Mouse (Mus musculus) urinary bladder, adult 2 months (tissue): ENCODE measurements at regions not wholly inside any gene's neighbourhood (a gene's known extent, or its start where the extent isn't known, plus 50 kb on each side); places are given as distances from the start of the nearest gene placed in this dataset.
"Not testable (repeated sequence)": the region's sequence is repeated elsewhere in the genome, so short reads cannot be mapped to it uniquely, and the experiment has no call there.

Source experiments
- DNase-seq: peaks from one replicate; pipeline ENCODE4 v3.0.0; 2022; ENCODE audit warnings: low spot score

DNA sequence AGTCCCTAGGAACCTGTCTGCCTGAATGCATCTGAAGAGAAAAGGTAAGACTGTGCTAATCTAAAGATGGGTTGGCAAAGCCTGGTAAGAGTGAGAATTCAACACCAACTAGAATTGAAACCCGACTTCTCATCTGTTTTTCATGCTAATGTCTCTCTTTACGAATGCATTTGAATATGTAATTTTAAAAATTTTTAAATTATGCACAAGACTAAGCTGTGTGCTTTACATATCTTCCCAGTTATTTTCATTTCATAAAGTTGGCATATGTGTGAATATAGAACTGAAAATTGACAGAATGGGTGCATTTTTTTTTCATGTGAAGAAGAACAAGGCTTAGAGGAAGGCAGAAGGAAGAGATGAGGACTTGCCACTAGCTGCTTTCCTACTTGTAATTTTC is 267.2 kb upstream of the Ube2e3 start:
- DNase-seq, result no peak

DNA sequence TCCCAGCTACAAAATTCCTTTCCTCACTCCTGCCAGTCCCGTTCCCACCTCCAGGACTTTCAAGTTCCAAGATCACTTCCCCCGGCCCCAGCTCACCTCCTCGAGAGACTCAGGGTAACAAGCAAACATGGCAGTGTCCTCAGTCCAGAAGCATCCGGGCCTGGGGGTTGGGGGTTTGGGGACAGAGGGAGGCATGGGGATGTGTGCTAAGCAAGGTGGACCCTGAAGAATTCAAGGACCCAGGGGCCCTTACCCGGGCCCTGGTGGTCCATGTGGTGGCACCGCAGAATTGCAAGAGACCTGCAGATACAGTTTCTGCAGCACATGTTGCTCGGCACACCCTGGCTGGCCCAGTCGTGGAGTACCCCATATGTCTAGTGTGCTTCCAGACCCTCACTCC is 269.9 kb upstream of the Ube2e3 start:
- no peak for DNase-seq

DNA sequence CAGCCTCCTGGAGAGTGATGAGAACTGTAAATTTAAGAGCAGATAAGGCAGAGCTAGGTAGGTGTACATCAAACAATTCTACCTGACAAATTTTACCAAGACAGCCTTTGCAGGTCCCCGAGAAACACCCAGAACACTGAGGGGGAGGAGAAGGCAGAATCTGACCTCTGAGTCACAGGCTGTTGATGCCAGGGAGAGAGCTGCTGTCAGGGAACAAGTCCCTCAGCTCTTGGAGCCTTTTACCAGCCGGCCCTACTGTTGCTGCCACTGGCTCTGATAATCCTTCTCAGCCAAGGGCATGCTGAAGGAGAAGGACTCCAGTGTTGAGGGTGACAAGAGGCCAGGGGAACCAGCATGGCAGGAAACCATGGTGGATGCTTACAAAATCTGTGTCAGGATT is 271.7 kb upstream of the Ube2e3 start:
- DNase-seq, result no peak

DNA sequence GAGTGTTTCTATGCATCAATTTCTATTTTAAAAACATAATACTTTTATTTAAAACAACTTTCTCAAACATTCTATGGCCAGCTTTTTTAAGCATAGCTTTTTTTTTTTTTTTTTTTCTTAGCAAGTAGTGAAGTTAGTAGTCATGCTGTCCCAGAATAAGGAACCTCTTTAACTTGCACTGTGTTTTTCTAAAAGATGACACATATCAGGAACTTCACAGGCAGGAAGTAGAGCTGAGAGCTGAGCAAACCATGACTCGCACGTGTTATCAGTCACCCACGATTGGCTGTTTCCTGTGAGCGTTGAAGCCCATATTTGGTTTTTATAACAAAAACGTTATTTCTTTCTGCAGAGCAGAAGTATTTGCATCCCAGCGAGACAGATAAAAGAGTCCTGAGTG is 287.9 kb upstream of the Ube2e3 start:
- no peak for DNase-seq

DNA sequence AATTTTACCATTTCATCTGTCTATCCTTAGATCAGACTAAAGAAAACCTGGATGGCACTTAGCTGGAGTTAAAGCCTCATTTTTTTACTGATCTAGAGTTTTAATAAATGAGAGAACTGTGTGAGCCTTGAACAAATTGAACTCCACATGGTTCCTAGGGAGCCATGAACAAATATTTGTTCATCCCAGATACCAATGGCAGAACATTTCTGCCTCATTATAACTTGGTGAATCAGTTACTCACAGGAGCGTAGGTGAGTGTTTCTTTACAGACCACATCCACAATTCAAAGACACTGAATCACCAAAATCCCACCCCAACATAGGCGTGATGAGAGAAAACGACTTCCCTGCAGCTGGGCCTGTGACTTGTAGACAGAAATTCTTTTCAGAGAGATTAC is 295.4 kb upstream of the Ube2e3 start:
- no peak for DNase-seq

DNA sequence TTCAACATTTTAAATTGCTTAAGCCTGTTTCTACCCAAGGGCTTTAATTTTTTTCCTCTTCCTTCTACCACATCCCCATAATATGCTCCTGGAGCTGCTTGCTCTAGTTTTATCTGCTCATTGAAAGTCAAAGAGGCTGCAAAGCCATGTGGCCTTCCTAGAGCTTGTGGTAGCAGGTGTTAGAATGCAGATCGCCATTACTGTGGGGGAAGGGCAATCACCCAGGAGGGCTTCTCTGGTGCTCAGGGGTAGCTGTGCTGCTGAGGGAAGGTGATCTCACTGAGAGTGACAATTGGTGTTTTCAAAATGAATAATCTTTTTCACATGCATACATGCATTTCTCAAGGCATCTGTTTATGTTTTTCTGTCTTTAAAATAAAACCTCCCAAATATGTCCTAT is 309.8 kb upstream of the Ube2e3 start:
- DNase-seq, result no peak

DNA sequence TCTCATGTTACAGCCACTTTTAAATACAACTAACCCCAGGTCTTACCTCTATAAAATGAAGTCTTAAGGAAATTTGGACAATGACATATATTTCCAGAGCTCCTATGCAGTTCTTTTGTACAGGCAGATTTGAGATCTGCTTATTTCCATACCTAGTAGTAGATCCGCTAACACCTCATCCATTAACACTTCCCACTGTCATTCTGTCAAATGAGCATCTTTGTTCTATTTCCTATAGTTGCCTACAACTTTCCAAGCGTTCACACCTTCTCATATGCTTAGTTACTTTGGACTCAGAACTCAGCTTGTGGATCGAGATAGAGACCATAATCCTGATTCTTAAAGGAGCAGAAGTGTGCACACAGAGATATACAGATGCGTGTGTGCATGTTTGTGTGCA is 316.8 kb upstream of the Ube2e3 start:
- no peak for DNase-seq

DNA sequence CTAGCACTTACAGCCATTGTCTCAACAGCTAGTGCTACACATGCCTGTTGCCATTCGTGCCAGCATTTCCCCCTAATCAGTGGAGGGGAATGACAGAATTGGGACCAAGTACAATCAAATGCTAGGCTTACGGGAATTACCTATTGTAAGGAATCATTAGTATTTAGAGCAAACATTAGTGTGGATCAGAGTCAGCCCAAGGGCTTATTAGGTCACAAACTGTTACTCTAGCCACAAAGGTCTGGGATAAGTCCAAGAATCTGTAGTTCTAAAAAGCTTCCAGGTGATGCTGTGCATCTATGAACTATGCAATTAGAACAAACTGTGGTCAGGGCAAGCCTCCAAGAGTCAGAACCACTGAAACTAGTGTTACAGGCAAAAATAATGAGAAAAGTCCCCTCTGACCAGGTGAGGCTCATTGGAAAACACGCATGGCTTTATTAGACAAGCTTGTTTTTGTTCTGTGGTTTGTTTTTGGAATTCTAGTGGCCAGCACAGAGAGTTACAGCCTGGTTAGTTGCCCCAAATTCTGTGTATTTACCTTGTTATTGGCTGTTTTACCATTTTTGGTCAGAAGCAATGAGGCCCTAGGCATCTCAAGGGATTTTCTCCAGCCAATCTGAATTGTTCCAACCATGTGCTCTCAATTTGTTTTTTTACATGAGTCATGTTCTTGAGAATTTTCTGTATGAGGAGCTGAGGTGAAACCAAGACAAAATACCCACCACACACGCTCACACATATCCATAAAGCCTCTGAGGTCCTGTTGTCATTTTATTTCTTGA is 319.0 kb upstream of the Ube2e3 start:
- no peak for DNase-seq

DNA sequence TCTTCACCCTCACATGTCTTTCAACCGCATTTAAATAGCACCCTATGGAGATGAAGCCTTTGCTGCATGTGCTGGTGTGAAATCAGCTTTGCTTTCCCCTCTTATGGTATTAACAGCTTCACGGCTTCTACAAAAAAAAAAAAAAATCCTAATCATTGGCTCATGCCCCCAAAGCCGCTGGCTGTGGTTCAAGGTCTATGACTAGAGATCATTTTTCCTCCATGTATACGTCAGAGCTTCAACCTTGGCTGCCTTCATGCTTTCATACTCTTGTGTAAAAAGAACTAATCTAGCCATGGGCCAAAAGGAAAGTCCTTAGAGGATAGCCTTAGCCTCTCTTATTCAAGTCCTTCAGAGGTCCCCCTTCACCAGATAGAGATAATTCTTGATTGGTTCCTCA is 320.6 kb upstream of the Ube2e3 start:
- DNase-seq, result no peak

DNA sequence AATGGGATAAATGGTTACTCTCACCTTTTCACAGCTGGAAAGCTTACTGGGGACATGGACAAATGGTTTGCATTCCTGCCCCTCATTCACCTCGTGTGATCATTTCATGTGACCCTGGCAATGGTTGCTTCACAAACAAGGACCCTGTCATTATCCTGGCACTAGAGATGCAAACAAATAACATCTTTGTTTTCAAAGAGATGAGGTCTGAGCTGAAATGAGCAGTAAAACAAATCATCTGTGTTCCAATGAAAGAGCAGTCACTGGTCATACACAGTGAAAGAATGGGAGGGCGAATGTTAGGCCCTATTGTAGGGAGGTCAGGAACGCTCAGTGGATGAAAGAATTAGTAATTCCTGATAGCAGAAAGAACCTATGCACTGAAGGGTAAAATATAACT is 327.5 kb upstream of the Ube2e3 start:
- DNase-seq, result no peak

DNA sequence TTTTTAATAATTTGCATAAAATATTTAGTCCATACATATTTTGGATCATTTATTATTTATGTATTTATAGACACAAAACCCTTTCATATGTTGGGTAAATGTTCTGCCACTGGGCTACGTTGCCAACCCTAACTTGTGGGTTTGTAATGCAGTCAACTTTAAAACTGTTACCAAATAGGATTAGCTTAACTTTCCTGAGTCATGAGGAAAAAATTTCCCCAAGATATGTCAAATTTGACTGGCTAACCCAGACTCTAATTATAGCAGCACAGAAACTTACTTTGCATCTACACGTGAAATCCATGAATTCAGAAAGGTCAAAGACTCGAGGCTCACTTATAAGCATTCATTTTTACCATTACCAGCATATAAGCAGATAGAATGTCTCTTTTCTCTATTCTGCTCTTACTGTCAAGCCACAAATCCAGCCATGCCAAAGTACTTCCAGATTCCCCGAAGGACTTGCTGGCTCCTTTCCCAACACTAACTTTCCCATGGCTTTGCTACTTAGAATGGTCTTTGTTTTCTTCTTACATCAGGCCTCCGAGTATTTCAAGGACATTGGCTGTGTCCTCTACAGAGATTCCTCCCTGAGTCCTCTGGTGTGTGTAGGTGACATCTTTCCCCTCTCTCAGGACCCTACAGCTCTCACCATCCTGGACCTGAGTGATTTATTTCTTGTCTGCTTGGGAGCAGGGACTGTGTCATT is 328.2 kb upstream of the Ube2e3 start:
- DNase-seq, result no peak

DNA sequence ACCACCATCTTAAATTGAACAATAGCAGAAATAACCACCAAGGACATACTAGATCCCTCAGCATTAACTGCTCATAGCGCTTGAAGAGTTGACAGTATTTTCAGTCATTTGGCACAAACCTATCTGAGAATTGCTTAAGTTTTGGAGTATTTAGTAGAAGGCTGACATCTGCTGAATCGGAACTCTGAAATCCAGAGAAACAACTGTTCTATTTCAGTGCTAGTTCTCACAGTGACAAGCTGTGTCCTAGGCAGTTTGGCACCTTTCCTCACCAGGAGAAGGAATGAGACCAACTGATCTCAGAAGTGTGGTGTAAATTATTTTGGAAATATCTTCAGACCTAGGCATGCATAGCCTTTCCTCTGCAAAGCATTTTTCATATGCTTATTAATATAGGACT is 330.4 kb upstream of the Ube2e3 start:
- DNase-seq, result no peak

DNA sequence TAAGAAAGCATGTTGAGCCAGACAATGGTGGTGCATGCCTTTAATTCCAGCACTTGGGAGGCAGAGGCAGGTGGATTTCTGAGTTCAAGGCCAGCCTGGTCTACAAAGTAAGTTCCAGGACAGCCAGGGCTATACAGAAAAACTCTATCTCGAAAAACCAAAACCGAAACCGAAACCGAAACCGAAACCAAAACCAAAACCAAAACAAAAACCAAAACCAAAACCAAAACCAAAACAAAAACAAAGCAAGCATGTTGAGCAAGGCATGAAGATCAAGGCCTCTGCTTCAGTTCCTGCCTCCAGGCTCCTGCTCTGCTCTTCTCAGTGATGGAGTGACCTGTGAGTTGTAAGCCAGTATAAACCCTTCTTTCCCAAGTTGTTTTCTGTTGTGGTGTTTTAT is 334.0 kb upstream of the Ube2e3 start:
- DNase-seq, result not testable (repeated sequence)

DNA sequence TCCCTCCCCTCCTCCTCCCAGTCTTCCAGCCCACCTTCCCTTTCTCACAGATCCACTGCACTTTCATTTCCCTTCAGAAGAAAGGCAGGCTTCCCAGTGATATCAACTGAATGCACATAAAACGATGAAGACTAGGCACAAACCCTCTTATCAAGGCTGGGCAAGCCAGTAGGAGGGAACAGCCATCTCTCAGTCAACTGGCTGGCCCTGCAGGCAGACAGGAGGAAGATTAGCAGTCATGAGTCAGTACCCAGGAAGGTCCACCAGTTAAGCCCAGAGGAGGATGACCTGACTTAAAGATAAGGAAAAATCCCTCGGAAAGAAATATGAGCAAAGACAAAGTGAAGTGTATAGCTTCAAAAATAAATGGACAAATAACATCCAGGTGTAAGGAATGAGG is 337.4 kb upstream of the Ube2e3 start:
- DNase-seq, result no peak

DNA sequence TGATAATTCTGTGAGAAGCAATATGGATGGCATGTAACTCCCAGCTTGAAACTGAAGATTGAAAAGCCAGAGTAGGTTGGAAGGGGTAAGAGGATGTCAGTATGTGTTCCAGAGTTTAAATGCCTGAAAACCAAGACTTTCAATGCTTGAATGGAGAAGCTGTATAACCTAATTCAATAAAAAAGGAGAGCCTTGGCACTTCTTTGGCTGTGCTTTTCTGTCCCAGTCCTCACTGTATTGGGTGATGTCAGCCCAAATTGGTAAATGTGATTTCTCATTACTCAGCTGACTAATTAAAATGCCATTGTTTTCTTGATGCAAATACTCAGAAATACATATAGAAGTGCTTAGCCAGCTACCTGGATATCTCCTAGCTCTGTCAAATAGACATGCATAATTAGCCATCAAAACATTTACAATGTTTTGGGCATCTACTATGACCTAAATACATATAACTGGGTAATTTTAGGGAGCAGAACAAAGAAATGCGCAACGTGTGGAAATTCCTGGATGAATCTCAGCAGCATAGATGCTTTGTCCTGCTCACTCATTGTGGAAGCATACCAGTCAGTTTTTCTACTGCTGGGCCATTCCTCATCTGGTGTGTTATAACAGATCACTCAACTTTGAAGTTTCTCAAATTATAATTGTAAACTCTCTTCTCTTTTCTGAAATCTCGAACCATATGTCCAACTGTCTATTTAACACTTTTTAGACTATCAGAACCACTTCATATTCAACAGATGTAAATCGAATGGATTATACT is 347.5 kb upstream of the Ube2e3 start:
- no peak for DNase-seq

DNA sequence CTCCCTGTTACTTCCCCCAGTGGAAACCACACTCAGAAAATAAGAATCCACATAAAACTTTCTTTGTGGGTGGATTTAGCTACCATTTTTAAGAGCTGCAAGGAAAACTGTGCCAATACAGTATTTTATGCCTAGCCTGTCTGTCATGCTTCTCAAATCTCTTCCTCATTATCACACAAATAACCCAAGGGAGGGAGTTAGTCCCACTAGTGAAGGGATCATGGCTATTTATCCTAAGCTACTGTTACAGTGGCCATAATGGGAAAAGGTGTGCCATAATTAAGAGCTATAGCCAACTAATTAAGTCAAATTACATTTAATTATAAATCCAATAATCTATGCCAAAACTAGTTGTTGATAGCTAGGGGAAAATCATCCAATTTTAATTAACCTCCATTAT is 374.8 kb upstream of the Ube2e3 start:
- DNase-seq, result no peak

DNA sequence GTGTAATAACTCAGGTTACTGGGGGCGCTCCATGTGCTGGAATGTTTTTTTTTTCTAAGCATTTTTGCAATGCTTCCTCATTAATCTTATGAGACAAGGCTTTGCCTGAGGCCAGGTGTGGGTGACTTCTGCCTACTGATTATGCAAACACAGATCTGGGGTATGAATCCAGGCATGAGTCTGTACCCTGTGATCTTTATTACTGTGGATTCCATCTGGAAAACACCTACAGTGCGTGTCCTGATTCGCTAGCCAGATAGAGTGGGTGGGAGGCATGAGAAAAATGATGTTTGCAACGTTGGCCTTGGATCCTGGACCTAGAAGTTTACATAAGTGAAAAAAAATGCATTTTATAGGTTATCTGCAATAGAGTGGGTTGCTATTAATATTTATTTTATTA is 387.9 kb upstream of the Ube2e3 start:
- no peak for DNase-seq

DNA sequence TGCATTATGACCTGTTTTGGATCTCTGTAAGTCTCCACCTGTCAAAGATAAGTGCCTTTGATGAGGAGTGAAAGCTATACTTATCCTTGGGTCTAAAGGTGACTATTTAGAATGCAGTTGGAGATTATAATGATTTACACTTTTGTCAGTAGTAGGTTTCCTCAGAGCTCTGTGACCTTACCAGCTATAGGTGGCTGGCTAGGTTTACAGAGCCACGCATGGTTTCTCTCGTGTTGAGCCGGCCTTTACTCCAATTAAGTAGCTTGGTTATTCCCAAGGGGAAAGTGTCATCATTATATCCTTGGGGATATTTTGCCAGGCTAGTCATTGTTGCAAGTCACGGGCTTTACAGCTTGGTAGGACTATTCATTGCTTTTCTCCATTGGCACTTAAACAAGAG is 408.5 kb upstream of the Ube2e3 start:
- no peak for DNase-seq

DNA sequence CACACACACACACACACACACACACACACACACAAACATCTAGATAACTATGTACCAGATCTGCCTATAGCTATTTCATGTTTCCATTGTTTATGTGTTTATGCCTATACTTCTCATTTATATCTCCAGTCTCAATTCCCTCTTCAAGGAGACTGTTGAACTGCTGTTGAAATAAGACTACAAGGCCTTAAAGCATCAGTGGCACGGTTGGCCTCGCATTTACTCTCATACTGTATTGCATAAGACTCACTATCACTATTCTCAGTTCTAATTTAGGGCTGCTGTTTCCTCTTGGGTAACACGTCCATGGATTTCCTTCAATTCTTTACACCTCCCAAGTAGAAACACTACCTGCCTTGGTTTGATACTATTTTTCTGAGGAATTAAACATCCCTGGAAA is 414.5 kb upstream of the Ube2e3 start:
- no peak for DNase-seq

DNA sequence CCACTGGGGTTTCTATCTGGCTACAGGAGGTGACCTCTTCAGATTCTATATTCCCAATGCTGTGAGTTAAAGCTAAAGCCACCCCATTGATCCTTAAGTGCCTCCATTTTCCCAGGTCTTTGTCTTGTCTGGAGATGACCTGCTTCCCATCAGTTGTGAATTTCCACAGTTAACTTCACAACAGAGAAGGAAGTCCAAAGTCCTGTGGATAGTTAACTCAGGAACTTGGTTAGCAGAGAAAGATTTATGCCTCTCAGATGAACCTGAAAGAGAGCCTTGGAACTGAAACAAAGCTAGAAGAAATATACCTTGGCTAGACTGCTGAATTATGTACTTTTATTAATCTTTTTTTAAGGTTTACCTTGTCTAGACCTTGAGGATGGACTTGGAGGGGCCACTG is 431.1 kb upstream of the Ube2e3 start:
- no peak for DNase-seq

DNA sequence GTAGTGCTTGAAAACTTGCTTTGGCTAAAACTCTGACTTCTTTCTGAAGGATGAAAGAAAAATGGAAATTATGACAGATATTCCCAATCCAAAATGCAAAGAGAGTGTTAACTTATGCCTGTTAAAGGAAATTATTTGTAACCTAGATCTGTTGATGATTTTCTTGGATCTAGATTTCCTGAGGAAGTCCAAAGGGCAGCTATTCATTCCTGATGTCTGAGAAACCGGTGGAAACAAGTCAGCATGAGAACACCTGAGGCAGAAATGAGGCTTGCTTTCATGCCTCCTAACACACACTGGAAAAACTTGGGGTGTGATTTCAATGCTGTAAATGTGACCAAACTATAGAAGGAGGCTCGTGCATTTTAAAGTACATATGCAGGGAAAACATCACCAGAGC is 432.9 kb upstream of the Ube2e3 start:
- DNase-seq, result no peak

DNA sequence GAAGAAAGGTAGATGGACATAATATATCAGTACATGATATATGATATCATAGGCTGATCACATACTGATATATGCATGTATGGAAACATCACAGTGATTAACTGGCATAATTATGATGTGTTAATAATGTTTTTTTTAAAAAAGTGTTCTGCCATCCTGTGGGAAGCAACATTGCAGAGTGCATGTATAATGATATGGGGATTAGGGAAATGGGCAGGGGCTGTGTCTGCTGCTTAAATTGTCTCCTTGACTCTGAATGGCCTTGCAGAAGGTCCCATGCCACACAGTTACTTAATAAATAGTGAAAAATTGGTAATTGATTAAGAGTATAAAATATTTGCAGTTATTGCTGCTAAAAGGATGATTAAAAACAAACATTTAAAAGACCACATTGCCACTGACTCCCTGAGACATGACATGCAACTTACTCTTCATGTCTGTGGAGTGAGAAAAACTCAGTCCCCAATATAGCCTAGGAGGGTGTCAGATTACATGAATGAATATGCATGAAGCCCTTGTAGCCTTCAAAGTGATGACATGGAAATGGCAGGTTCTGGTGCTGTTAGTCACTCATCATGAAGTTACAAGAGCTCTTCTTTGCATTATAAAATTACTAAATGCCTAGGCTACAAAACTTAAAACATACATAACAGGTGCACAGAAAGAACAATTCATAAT is 440.1 kb upstream of the Ube2e3 start:
- no peak for DNase-seq
